Mouse (Mus musculus): Measurements from ENCODE around the gene Nyx.

DNA sequence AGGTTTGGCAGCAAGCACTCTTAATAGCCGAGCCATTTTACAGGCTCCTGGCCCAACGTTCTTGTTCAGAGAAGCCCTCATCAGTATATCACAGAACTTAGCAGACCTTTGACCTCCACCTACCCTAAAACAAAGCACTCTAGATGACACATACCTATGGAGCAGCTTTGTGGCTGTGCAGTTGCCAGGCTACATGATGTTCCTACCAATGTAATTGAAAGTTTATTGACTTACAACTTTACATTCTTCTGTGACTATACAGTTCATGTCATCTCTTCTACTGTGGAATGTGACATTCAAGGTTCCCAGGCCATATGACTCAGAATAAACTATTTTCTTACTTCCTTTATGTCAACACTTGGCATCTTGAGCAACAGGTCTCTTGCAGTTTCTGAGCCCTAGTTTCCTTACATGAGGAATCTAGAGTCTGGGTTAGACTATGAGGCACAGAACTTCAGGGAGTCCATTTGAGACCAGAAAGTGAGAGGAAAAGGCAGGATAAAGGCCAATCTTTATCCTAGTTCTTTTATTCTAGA is 2.9 kb upstream of the Nyx start:
- TF ChIP-seq CTCF (IDR thresholded peaks at IDR 0.05; ENCODE audit: low read depth, low read length) (no peak), POLR2A (IDR thresholded peaks at IDR 0.05; ENCODE audit: borderline replicate concordance, low read depth, low read length) (no peak)

All from bone marrow macrophage, adult 2 months (primary cell).